Mouse (Mus musculus) adrenal gland, adult 2 months (tissue): Measurements from ENCODE around the gene Veph1. TPM values are rescaled to one million over a fixed set of nuclear protein-coding genes. Genes with fewer than 3 reads are reported as not detected.
"Not testable (repeated sequence)": the region's sequence is repeated elsewhere in the genome, so short reads cannot be mapped to it uniquely, and the experiment has no call there.

Experiments
- DNase-seq: peaks from one replicate; pipeline ENCODE4 v3.0.0; 2021
- long read RNA-seq: library from polyadenylated mRNA; stranded (forward); transcript quantifications from one replicate; pipeline ENCODE4 v2.0.0, GENCODE M21; 2021
- polyA plus RNA-seq: library from polyadenylated mRNA; depleted of rRNA; stranded (reverse); fragments of >200 nt; gene quantifications from 2 replicates; pipeline ENCODE4 v1.2.3, GENCODE M21; 2012; rRNA removed
- total RNA-seq, 2 experiments: library from RNA; stranded (reverse); gene quantifications; 2 replicates each; pipeline ENCODE4 v1.2.3; 2021

The Veph1 gene
- total RNA-seq (under 1 TPM in 1 of 2 experiments, not detected in 1; 0.09 TPM), polyA plus RNA-seq (not detected in 2 replicates)
- long read RNA-seq, partial matches to known transcripts = 0 of 1 reads
- long read RNA-seq, other reads (novel, unspliced or antisense) = 1 of 1 reads

DNA sequence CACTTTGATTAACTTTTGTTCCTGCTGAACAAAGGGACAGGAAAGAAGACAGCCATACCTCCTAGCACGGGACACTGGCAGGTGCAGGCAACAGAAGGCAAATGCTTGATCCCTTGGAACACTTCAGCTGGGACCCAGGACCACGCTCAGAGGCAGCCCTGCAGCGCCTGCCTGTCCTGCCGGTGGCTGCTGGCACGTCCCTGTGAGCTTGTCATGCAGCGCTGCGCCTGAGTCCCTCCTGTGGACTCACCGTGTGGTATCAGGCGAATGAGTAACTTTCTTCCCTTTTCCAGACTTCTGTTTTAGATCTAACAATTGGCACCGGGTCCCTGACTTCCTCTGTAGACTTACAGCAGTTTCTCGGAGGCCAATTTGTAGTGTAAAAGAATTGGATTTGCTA is at the start of gene Veph1:
Gene Veph1 (minus strand): TSS at position 293 of the 400 bp plus-strand sequence.
- no peak for DNase-seq

DNA sequence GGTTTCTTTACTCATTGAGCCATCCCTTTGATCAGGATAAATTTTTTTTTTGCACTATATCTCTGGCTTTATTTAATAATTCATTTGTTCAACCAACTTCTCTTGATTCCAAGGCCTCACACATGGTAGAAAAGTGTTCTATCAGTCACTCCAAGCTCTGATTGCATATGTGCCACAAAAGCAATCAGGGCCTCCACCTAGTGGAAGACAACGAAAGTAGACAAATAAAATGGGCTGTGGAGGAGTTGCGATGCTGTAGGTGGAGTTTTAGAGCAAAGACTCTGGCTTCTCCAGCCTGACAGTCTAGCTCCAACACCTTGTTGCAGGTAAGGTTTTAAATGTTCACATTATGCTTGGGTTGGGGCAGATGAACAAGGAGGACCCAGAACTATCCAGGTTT is 44.1 kb upstream of the Veph1 start:
- DNase-seq = no peak

DNA sequence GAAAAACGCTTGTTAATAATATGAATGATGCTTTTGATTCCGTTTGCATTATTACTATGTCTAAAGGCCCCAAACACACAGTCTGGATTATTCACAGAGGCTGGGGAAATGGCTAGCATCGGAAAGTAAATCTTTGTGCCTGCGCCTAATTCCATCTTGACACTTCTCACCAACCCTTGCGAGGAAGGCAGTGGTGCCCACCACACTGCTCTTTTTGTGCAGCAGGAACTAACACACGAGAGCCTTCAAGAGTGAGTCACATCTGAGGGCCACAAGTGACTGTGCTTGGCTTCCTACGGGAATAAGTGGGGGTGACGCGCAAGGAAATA is 35.7 kb upstream of the Veph1 start:
- no peak for DNase-seq

DNA sequence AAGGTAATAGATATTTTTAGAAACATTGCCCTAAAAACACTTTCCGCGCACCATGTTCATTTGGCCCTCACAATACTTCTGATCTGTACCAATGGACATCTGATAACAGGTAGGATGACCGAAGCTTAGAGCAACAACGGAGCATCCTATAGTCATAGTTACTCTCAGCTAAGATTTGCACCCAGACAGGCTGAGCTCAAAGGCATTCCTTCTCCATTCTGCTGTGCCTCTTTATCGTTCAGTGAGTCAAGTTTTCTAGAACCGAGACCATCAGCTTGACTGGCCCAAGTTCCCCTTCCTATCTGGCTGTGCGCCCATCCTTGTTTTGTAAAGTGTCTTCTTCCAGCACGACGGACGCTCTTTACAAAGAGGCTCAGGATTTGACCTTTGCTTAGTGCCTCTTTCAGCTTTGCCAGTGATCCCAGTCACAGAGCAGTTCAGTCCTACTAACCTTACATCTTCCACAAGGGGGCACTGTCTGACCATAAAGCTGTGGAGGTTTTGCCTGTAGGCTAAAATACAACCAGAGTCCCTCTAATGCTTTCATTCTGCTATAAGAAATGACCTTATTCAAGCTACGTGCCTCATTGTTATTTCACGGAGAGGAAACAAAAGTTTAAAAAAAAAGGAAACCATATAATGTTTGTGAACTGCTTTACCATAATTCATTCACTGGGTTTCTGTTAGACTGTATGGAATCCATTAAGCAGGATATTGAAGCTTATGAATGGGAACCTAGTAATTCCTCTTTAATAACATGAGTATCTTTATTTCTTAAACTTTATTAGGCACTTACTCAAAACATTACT is 35.2 kb upstream of the Veph1 start:
- peak; percentile 66 for DNase-seq

DNA sequence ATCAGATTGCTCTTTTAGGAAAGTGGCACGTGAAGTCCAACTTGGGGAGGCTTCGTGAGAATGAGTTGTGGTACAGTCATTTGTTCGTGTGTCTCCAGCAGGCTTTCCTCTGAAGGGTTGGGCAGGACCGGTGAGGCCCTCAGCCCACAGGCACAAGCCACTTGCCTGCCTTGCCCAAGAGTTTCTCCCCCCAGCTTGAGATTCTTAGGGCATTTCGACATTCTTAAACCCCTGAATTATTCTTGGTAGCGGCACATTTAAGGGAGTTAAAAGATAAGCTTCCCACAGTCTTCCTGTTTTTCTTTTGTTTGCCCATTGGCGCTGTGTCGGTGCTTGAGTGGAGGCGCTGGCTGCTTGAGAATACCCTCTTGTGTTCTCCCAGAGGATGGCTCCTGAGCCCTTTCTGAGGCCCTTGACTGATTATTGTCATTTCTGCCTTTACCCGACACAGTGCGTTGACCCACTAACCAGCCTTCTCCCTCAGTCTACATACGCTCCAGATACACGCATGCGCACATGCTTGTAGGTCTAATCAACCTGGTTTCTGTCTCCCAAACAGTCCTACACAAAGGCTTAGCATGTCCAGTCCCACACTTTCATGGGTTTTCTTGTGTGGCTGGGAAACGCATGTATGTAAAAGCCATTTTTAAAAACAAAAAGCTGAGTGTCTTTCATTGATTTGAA is 34.4 kb upstream of the Veph1 start:
- no peak for DNase-seq

DNA sequence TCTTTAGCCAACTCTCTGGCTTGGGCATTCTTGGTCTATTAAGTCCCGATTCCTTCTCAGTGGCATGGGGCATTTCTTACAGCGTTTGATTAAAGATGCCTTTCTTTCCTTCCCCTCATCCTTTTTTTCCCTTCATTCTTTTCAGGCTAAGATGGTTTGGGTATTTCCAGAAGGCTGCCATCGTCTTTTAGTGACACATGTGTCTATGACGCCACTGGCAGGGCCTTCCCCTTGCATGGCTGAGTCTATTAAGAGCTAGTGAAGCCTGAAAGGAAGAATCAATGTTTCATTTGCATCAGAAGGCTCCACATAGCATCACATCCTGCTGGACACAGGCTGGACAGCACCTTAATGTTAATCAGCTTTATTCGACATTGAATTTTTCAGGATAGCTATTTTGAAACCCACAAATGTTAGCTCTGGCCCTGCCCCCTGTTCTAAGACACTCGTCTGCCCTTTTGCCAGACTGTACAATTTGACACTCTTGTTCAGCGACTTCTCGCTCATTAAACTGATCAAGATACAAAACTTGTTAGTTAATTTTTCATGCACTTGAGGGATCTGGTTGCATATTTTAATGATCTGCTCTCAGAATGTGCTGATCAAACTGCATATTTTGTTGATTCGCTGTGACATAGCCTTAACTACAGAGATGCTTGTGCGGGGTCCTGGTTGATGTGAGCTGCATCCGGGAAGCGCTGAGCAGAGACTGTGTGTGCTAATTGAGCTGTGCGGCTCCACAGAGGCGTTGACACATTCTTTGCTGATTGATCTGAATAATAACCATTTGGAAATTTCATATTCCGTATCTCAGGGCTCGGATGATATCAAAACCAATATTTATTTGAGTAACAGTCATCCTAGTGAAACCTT is 29.6 kb upstream of the Veph1 start:
- no peak for DNase-seq

DNA sequence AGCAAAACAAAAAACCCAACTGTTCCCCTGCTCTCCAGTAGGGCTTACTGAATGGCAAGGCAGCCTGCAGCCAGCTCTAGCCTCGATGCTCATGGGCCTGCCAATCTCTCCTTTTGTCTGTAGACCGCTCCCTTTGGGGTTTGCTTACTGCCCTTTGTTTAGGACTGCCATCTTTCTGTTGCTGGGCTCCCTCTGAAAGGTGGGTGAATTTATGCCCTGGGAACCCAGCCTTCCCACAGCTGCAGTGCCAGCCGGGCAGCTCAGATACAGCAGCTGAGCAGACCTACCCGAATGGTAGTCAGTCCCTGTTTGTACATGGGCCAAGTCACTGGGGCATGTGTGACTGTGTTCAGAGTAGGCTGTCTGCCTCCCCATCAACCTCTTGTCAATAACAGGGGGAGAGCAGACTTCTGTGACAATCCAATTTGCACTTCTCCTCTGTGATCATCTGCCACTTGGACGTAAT is 28.9 kb upstream of the Veph1 start:
- DNase-seq = no peak

DNA sequence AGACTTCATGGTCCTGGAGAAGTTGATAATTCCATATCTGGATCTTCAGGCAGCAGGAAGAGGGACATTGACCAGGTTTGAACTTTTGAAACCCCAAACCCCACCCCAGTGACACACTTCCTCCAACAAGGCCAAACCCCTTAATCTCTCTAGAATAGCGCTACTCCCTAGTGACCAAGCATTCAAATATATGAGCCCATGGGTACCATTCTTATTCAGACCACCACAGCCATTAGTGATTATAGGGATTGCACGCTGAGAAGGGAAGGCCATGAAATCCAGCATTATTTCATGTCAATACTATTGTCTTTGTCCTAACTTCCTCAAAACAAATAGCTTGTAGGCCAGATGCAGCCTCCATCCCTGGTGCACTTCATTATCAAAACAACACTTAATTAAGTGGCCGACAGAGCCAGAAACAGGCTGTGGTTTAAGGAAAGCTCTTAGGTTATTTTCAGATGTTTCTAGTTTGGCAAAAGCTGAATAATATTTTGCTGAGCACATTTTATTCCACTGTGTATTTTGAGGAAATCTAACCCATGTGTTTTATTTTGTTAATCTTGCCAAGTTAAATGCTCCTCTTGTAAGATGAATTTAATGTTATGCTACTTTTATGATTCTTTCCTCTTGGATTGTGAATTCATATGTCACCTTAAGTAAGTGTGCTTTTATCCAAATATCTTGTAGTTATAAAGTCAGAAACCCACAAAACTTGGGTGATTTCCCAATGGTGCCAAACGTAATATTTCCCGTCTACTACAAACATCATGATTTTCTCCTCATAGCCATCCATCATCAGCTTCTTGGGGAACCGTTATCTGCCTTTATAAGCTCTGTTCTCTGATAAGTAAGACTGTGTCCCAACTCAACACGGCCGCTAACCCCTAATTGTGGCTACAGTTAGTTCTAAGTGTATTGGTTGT is 18.4 kb upstream of the Veph1 start:
- no peak for DNase-seq

DNA sequence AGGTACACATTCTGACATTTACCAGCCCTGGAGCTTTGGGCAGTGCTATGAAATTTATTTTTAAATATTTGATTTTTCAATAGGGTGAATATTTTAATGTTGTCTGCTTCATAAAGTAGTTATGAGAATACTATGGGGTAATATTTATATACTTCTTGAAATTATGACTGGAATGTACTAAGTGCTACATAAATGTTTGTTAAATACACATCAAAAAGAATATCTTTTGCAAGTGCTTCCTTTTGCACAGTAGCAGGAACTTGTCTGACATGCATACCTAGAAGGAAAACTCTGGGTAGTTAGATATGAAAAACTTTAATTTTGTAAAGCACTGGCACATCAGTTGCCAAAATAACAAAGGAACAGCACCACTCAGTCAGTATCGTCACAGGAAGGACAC is 13.9 kb upstream of the Veph1 start:
- no peak for DNase-seq

DNA sequence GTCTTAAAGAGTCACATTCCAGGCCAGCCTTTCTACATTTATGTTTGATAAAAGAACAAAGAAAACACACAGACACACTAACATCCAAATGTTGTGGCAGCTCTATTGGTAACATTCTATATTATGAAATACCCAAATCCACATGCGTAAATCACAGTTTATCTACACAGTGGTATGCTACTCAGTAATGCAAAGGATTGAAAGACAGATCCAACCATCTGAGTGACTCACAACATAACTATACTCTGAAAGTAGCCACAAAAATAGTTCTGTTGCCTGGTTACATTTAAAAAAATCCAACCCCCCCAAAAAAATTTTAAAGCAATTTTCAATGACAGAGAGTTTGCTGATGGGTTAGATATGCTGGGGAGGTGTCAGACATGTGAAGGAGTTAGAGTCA is 12.9 kb upstream of the Veph1 start:
- DNase-seq = no peak

DNA sequence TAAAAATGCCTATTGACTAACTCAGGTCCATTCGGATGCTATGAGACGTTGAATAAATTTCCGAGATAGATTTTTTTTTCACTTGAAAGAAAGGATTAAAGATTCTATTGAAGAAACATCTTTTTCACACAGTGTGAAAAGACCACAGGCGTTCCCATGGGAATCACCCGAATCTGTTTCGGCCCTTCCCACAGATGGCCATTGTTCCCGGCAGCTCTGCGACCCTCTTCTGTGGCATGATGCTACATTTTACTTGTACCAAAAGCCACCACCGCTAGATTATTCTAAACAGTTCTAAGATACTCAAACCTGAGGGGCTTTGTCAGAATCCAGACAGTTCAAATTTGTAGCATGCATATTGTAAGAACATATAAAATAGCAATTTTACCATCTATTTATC is 1.4 kb downstream of the Veph1 start:
- DNase-seq = no peak

DNA sequence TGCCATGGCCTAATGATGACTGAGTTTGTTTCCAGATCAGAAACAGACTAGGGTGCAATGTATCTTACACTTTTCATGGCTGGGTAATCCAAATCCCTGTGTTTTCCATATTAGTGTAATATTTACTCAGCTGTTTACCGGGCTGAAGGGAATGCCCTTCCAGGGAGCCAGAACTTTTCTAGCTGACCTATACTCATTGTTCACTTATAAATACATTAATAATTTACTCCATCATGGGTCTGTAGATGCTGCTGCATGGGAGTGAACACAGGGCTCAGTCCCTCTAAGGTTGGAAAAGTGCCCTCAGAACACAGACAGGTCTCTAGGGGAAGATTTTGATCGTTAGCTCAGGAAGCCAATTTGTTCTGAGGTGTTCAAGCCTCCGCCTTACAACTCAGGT is 1.9 kb downstream of the Veph1 start:
- DNase-seq = no peak

DNA sequence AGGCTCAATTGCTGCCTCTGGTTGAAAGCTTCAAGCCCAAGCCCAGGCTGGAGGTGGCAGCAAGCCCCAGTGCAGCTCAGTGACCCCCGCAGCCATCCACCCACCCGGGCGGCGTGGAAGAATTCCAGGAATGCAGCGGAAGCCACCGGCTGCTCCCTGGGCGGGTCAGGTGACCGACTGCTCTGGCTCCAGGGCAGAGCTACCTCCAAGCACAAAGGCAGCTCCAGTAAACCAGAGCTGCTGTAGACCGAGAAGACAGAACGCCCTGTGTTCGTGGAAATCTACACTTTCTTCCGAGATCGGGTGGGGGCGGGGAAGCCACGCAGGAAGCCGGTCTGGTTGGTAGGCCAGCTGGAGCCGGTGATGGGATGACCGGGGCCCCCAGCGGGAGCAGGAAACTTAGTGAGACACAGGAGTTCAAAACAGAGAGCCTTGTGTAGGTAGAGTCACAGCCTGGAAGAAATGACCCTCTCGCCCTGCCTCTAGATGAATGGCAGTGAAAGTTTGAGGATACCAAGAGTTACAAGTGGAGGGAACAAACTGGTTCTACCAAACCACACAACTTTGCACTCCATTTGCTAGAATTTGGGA is 4.2 kb downstream of the Veph1 start:
- DNase-seq = peak; percentile 5

DNA sequence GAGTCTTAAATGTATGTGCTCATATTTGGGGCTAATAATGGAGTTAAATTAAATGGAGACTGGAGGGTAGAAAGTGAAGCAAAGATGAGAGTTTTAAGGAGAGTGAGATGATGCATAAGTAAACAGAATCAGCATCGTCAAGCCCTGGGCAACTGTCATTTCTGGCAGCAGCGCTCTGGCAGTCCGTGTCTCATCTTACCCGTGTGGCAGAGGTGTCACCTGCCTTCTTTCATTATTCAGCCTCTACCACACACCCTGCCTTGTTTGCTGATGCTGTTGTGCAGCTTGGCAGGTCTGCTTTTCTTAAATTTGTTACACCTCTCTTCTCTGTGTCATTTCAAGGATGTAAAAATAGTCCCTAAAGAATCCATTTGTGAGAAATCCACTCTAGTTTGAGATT is 33.4 kb downstream of the Veph1 start:
- no peak for DNase-seq

DNA sequence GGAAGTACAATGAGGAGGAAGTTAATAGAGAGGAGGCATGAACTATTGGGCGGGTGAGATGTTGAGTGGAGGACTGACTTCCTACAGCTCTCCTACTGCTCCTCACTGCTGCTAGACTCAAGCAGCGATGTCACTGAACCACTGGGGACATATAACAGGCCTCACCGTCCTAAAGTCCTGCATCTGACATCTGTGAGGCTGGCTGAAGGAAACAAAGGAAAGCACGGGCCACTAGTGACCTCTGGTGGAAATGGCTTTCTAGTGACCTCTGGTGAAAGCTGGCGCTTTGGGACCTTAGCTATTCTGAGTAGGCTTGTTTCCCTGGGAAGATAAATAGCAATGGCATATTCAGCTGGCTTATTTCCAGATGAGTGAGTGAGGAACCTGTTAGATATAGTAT is 34.3 kb downstream of the Veph1 start:
- peak; percentile 60 for DNase-seq

DNA sequence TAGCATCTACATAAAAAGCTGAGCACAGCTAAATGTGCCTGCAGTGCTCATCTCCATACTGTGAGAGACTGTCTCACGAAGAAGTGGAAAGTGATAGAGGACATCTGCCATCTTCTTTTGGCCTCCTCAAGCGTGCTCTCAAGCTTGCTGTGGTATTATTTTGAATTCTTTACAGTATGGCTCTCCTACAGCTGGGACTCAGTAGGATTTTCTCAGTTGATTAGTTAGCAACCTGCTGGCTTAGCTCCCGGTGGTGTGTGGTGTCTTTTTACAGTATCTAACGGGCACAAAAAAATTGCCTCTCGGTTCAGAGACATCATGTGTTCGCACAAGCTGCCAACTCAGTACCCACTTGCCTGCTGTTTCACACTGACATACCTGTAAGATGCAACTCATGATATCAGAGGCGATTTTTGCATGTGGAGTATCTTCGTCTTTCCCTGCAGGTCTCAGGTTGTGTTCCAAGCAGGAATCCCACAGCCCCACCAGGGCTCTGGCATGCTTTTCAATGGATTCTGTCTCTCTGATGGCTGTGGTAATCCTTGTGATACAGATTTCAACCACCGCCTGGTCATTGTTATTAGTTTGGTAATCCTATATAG is 42.0 kb downstream of the Veph1 start:
- no peak for DNase-seq

DNA sequence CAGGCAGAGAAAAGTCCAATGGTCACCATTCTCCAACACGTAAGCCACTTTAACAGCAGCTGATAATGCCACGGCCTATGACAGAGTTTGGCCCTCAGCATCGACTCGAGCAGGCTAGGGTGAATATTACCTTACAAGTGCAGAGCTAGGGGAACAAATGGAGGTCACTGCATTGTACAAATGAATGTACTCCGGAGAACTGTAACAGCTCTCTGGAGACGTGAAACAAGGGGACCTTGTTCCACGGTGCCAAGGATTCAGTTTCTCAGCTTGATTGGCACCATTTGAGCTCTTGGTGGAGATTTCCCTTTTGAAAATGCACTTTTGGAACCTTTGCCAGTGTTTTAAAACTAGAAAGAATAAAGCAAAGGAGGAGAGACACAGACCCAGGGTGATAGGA is 44.8 kb downstream of the Veph1 start:
- DNase-seq = no peak

DNA sequence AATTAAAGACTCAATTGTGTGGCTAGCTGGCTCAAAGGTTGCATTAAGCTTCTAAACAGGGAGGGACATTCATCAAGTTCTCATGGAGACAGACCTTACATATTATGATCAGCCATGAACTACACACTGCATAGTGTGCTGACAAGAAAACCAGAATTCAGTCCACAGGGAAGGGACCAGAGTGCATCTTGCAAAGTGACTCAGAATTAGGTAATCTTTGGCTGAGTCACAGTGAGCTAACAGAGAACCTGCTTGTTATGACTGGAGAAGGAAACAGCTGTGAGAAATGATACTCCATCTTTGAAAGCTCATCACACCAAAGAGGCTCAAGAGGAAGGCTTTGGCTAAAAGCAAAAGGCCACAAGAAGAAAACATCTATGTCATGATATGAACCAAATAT is 56.2 kb downstream of the Veph1 start:
- peak; percentile 52 for DNase-seq

DNA sequence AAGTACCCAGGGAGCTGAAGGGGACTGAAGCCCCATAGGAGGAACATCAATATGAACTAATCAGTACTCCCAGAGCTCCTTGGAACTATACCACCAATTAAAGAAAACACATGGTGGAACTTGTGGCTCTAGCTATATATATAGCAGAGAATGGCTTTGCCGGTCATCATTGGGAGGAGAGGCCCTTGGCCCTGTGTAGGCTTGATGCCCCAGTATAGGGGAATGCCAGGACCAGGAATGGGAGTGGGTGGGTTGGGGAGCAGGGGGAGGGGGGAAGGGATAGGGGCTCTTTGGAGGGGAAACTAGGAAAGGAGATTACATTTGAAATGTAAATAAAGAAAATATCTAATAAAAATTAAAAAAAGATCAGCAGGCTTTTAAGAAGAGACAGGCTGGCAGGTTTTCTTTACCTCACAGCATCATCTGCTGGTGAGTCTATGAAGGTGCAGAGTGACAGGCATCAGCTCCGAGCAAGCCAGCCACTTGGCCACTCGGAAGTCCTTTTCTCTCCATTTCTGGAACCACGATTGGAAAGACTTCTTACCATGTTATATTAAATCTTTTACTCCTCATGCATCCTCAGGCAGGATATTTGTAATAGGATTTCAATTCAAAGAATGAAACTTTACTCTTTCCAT is 60.3 kb downstream of the Veph1 start:
- not testable (repeated sequence) for DNase-seq

DNA sequence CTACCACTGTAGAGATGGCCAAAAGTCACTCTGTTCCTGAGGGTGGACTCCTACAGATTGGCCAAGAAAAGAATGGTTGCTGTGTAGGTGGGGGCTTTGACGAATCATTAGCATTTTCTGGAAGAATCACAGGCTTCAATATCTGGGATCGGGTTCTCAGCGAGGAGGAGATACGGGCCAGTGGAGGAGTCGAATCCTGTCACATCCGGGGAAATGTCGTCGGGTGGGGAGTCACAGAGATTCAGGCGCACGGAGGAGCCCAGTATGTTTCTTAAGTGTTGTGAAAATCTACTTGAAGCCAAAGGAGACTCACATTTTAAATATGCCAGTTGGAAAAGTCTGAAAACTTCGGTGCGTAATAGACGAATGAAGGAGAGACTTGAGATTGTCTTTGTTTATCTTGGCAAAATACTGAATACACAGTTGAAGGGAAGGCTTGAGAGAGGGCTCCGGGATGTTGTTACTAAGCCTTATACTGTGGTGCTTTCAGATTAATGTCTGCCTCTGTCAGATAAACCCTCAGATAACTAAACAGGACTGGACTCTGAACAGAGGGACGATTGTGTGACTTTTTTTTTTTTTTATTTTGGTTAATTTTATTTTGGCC is 71.6 kb downstream of the Veph1 start:
- no peak for DNase-seq
